Mouse (Mus musculus): ENCODE data around the gene Rnf220.
A peak's percentile ranks its signal among the peaks of the same experiment; 100 is the strongest.

Gene Rnf220

GRCm38 (mm10) chr4:117373324-117374077 lies 123.4 kb downstream of the Rnf220 start:
- no peak for DNase-seq

DNA sequence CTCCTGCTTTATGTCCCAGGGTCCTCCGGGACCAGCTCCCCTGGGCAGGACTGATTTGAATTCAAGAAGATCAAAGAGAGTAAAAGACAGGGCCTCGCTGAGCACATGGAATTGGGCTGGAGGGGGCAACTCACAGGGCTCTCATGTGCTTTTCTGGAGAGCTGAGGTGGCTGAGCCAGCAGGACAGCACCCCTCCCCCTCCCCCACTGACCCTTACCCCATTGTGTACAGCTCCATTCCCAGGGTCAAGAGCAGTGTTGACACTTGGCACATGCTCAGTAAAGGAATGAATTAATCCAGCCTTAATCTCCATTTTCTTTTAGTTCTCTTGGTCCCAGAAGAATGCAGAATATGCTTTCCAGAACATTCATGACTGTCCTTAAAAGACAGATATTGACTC lies 125.0 kb downstream of the Rnf220 start:
- DNase-seq, result no peak

DNA sequence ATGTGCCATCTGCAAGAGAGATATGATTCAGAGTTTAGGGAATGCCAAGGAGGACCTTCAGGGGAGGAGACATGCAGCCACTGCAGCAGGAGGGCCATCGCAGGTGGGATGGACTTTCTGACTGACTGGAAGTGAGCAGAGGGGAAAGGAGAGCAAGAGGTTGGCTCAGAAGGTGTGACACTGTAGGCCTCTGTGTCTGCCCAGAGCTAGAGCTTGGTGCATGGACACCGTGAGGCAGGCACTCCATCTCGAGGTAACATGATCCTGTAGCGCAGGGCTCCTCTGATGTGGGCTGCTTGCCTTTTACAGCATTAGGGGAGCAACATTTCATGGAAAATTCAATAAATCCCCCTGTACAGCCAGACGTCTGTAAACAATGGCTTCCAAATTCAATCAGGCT lies 126.5 kb downstream of the Rnf220 start:
- no peak for DNase-seq

GRCm38 (mm10) chr4:117369571-117369970 lies 127.3 kb downstream of the Rnf220 start:
- no peak for DNase-seq

- no peak for DNase-seq
These were observed 129.5 kb downstream of the Rnf220 start for GRCm38 (mm10) chr4:117367365-117367764.

- DNase-seq, result no peak
These were observed 134.8 kb downstream of the Rnf220 start for GRCm38 (mm10) chr4:117362085-117362484.

DNA sequence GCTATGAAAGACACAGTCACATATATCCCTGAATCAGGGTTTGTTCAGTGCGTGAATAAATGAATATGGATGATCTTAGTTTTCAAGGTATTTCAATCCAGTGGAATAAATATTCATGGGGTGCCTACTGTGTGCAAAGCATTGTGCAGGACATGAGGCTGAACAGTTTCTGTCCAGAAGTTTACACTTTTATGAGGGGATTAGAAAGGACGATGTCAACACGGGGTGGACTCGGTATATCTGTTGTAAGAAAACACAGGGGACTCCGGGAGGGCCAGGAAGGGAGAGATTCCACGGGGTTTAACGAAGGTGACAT lies 135.3 kb downstream of the Rnf220 start:
- no peak for DNase-seq

GRCm38 (mm10) chr4:117360713-117361557 lies 135.9 kb downstream of the Rnf220 start:
- DNase-seq, result no peak

- DNase-seq, result no peak
These were observed 137.0 kb downstream of the Rnf220 start for GRCm38 (mm10) chr4:117359803-117360382.

DNA sequence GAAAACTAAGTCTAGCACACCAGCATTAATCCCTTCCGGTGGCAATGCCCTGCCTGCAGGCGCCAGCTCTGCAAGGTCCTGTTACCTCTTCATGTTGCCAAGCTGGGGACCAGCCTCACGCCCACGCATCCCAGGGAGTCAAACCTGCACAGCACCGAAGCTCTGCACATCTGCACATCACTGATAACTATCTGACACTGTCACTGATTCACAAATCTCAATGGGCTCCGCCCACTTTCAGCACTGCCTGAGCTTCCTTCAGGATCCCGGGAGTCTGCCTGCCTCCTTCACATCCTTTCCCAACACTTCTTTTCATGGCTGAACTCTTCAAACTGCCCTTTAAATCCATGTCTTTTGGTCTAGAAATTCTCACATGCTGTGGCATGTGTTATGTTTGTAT lies 138.9 kb downstream of the Rnf220 start:
- DNase-seq, result no peak

DNA sequence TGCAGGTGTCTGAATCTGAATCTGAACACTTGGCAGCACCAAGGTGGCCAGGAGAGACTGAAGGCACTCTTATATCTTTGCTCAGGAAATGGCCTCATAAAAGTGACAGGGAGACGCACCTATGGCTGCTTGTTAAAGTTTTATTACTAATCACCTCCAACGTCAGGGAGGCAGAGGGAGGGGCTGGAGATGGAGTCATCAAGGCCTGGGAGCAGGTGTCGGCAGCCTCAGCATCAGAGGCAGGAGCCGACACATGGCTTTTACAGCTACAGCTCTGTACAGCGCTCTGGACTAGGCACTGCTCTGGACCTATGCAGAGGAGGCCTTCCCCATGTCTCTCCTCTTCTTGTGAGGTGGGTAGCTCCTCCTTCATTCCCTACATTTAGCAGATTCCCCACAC lies 139.7 kb downstream of the Rnf220 start:
- no peak for DNase-seq

DNA sequence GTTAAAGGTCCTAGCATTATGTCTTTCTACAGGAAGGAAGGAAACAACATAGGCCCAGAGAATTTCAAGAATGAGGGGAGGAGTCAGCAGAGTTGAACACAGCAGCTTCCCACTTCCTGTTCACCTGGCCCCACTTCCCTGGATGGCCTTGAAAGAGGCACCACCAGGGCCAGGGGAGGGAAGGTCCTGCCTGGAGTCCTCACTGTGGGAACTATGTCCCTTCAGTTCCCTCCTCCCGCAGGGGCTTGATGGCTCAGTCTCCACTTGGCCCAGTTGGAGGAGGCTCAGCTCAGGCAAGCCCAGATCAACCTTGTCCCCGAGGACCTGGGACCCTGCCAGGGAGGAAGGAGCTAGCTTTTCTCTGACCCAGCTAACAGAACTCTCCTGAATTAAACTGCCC lies 140.6 kb downstream of the Rnf220 start:
- peak; percentile 16 to 35 for DNase-seq

- DNase-seq, result no peak
These were observed 142.2 kb downstream of the Rnf220 start for GRCm38 (mm10) chr4:117354651-117355050.

- no peak for DNase-seq
These were observed 143.9 kb downstream of the Rnf220 start for GRCm38 (mm10) chr4:117352957-117353356.

- DNase-seq, result no peak
These were observed 144.8 kb downstream of the Rnf220 start for GRCm38 (mm10) chr4:117352071-117352470.

DNA sequence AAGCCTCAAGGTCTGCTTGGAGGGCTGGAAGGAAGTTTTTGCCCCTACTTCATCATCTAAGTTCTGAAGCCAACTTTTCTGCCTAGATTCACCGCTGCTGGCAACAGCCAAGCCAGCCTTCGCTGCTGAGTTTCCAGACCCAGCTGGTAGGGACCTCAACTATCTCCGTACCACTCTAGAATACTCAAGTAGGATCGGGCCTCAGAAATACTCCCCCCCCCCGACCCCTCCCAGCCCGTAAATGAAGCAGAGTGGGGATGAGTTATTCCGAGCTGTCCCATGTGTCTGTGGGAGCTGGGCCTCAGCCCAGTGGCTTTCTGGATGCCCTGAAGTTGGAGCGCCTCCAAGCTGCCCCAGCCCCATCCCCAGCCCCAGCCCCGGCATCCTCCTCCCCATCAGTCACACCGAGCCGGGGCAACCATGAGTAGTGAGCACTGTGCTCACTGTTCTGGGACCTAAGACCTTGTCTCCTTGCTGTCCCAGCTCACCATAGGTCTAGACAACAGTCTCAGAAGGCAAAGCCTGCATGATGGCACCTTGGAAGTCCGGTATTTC lies 146.6 kb downstream of the Rnf220 start:
- DNase-seq, result no peak

- DNase-seq, result no peak
These were observed 147.5 kb downstream of the Rnf220 start for GRCm38 (mm10) chr4:117349327-117349726.

DNA sequence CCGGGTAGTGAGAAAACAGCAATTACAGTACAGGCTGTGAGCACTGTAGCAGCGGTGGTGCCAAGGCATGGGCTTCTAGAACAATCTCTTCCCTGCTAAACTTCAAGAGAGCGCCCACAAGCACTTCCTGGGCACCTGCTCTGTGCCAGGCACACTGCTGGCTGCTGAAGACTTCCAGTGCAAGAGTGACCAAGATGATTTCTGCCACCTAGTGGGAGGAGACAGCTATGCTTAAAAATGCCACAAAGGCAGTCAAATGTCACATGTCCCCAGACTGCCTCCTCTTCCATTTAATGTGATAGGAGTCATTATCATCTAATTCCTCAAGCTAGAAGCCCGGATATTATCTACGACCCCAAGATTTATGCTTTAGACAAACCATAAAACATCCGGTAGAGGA lies 150.8 kb downstream of the Rnf220 start:
- DNase-seq, result peak in 1 of 2 experiments; percentile 45

- DNase-seq, result no peak
These were observed 153.5 kb downstream of the Rnf220 start for GRCm38 (mm10) chr4:117343385-117343784.

GRCm38 (mm10) chr4:117342751-117343150 lies 154.1 kb downstream of the Rnf220 start:
- peak; percentile 65 to 85 for DNase-seq

DNA sequence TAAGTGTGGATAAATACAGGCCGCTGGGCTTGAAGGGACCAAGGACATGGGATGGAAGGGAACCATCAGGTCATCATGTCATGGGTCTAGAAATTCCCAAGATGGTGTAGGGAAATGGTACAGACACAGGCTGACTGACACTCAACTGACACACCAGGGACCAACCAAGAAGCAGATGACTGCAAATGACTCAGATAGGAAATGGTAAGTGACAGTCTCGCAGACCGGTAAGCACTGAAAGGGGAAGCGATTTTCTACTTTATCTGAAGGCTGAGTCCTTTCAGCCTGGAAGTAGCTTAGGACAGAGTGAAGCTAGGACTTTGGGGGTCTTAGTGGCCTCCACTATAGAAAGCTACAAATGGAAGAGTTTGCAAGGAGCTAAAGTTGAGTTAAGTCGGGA lies 155.6 kb downstream of the Rnf220 start:
- DNase-seq, result no peak

- no peak for DNase-seq
These were observed 157.1 kb downstream of the Rnf220 start for GRCm38 (mm10) chr4:117339796-117340195.

GRCm38 (mm10) chr4:117330836-117331475 lies 165.9 kb downstream of the Rnf220 start:
- DNase-seq, result no peak
